Mouse (Mus musculus) c-Kit-positive CD71-positive TER-119-positive erythroid progenitor cells, embryonic 14.5 days (primary cell): ENCODE measurements around the gene Etl4.

Experiments used
- DNase-seq: peaks from one replicate; pipeline ENCODE4 v3.0.0-alpha.2; 2013; ENCODE audit warnings: low spot score

Etl4 gene

DNA sequence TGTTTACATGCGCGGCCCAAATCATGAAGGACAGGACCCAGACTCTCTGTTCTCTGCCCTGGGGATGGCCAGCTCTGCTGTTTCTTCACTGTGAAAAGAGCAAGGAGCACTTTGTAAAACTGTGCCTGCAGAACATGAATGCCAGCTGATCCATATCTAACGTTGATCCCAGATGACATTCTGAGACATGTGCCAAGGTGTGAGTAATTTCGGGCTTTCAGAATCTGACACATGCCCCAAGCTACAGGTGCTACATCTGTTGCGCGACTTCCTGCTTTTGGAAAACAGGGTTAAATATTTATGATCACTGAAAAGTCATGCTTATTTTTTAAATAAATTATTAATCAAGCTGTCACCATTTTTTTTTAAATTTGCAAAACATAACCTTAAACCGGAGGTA lies 801.0 kb downstream of the Etl4 start:
- DNase-seq, result no peak

DNA sequence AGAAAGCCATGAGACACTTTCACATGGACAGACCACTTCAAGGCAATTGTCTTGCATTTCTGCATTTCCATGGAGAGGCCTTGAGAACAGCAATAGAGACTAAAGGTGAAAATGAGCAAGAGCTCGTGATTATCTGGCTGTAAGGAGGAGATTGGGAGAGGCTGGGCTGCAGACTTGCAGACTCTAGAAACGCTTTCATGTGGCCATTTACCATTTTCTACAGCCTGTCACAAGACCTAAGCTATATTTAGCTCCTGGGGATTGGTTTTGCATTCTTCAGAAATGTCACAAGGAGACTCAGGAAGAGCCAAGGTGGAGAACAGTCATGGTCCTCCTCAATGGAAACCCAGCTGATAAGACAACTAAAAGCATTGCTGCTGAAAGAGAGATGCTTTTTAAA lies 801.4 kb downstream of the Etl4 start:
- DNase-seq, result no peak

DNA sequence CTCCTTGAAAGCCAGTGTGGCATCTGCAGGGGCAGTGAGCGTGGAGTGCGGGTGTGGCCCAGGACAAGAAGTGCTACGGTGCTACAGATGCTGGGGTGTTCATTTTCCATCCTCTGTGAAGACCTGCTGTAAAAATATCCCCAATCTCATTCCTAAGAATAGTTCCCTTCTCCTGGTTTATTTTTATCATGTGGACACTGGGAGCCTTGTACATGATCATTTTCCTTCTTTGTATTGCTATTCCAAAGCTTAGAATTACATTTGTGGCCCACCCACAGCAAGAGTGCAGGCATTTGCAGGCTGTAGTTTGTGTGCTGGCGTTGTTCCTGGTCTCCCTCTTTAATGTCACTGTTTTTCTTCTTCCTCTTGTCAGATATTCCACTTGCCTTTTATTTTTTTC lies 809.5 kb downstream of the Etl4 start:
- no peak for DNase-seq

DNA sequence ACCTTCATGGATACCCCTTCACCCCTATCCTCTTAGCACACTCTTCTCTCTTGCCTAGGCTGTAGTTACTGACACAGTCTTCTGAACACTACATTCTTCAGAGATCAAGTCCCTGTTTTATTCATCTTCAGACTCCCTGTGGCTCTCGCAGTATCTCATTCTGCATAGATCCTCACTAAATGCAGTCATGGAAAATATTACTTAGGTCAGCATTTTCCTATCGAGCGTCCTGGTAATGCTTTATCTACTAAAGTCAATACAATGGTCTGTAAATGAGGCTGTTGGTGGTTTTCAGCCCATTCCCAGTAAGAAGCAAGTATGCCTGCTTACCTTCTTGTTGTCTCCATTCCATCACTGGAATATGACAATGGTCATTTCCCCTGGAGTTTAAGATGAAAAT lies 811.5 kb downstream of the Etl4 start:
- DNase-seq, result no peak

DNA sequence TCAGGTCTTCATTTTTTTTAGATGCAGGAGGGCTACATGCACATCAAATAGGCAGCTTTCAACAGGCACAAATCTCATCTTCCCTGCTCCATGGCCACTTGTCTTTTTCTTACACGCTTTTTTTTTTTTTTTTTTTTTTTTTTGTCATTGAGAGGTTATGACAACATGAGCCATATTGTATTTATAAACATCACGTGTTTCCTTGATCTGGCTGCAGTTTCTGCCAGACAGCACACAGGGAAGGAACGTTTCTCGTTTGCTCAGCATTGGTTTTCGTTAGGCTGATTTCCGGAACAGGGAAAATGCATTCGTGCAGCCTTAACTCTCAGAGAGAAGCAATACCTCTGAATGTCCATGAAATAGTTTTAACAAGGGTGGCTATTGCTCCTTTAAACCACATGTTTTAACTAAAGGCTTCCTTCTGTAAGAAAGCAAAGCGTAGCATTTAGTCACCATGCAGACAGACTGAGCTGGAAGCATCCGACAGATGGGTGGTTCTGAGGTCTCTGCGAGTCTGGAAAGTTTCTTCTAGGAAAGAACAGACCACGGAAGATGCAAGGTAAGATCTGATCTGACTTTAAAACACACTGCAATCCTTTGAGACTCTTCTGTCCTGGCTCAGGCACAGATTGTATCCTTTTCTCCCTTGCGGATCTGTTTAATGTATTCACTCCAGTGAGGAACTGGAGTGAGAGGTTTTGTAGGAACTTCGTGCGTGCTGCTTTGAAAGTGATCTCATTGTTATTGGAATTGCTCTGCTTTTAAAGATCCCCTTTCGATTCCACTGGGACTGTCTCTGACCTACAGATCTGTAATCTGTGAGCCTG lies 812.8 kb downstream of the Etl4 start:
- DNase-seq, result no peak

DNA sequence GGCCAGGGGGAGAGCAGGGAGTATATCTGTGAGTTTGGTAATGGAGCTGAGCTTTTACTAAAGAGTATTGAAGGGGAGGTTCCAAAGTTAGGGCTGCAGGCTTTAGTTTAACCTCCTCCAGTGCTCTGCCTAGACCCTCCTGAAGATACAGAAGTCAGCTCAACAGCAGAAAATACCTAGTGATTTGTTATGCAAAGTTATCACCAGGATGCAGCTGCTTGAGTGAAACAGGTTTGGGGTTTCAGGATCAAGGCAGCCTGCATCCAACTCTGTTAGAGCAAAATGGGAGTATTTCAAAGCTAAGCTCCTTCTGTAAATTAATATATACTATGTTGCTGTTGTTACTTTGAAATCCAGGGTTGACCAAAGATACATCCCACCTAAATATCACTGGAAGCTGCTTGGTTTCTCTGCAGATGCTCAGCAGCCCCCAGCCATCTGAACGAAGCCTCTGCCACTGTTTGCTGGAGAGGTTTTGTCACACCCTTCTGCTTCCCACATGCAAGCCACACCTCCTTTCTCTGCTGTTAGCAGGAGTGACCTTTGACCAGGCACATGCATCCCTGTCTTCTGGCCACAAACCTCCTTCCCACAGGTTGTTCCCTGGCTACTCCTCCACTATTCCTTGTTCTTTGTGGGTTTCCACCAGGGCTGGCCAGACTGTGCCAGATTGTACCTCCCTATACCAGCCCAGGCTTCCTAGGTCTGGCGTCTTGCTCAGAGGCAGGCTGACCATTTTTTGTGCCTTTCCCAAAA lies 814.6 kb downstream of the Etl4 start:
- DNase-seq, result no peak

DNA sequence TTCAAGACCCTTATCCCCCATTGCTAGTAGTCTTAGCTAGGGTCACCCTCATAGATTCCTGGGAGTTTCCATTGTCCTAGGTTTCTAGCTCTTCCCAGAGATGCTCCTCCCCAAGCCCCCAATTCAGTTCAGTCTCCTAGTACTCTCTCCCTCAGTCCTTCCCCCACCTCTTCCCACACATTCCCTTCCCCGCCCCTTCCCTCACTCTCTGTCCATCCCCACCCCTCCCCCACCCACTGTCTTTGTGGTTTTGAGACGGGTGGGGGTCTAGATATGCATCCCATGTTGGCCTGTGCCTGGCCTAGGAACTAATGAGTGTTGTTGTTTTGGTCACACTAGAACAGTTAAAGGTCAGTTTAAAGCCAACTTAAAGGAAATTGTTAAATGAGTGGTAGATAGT lies 817.4 kb downstream of the Etl4 start:
- no peak for DNase-seq

DNA sequence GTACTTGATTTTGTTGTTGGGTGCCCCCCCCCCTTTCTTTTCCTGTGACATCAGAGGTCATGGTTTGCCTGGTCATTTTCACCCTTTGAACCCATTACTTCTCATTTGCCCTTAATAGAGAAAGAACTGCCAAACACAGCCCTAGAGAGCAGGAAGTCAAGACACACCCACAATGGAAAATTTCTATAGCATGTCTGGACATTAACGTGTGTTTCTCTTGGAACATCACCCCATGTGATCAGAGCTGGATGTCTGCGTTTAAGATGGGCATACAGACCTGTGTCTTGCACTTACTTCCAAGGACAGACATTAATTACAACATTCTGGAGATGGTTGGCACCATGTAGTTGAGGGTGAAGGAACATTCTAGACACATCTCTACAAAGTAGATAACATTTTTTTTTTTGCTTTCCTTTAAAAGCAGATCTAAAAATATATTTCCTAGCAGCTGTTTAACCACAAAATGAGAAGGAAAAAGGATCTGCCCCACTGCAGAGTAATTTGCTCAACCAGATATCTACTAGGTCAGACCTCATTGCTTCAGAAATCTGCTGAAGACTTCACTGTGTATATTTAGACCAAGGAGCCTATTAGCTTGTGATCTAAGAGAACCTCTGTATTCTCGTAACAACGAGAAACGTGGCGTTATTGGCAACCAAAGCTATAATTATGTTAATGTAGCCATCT lies 818.3 kb downstream of the Etl4 start:
- no peak for DNase-seq

DNA sequence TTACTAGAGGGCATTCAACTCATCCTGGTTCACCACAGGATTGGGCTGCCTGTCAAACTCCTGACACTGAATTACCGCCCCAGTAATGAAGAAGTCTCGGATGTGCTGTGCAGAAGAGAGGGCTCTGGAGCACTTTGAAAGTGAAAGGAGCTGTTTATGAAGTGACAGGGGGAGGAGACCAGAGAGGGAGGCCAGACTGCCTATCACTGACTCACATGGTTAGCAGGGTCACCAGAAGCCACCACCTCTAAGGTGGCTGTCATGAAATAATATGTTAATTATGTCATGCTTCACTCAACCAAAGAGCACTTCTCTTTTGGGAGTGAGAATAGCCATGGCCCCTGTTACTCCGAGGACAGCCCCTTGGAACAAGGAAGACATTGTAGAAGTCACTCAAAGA lies 825.9 kb downstream of the Etl4 start:
- no peak for DNase-seq

DNA sequence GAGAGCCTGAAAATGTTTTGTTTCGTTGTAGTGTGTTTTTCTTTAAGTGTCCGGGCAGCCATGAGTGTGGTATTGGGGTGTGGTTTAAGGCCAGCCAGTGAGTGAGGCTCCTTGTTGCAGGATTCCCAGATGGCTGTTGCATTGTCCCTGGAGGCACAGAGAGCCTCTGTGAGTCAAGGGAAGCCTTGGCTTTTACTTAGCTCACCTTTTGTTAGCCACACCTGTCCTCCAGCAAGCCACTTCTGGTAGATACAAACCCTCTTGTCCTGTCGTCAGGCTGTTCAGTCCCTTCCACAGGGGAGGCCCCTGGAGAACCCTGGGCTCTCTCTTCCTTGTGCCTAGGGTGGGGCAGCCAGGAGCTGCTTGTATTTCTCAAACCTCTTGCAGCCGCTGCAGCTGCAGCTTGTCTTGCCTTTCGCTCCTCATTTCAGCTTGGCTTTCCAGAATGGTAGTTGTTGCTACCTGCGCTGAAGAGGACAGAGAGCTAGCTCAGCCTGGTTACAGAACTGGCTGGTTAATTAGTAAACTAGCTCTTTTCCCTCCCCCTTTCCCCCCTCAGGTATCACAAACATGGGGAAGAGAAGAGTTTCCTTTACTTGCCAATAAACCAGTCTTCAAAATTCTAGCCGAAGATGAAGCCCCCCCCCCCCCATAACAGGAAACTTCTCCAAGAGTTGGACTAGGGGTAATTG lies 826.9 kb downstream of the Etl4 start:
- DNase-seq, result no peak

DNA sequence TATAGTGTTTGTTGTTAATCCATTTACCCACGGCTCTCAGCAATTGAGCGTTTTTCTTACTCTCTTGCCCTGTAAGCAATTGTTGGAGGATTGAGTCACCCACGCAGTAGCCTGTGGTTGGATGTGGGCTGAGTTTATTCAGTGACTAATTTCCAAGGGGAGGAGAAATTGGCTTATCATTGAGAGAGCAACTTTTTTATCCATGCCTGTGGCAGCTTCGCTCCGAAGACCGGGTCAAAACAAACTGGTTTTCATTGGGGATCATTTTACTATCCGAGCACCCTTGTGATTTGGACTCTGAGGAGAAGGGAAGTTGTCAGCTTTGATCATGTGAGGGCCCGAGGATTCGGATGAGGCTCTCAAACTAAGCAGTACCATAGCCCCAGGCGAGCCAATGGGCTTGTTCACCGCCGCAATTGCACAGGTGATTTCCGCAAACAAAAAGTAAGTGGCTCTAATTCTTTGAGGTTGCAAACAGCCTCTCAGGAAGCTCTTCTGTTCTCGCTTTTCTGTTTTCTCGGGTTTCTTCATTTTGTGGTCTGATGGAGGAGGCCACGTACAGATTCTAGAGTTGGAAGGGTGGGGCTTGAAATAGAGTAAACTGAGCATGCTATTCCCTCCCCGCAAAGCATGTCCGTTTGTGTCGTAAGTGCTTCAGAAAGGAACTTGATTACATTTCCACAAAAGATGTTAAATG lies 827.7 kb downstream of the Etl4 start:
- DNase-seq, result no peak

DNA sequence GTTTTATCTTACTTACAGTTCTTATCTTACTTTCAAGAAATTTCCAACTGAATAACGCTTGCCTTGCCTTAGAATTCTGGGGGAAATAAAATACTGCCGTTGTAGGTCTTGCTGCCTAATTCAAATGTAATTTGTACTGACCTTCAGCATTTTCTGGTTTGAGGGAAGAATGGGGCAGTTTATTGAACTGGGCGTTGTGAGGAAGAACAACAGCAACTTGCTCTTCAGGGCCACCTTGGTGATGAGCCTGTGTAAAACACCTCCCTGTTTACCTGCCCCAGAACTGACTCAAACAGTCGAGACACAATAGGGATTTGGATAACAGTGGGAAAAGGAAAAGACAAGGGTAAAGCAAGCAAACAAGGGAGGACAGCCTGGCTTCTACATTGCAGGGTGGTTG lies 828.3 kb downstream of the Etl4 start:
- DNase-seq, result no peak

DNA sequence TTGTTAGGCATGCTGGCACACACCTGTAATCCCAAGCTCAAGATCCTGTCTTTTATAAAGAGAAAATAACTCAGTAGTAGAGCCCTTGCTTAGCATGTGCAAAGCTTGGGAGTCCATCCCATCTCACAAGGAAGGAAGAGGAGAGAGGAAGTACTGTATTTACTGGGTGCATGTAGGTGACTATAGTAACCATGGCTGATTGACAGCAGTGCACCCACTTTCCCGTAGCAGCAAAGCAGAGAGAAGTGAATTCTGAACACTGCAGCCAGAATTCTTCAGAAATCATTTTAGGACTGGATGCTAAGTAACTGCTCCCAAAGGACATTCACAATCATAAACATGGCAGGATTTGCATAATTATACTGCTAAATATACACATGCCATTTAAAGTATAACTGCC lies 838.1 kb downstream of the Etl4 start:
- no peak for DNase-seq

DNA sequence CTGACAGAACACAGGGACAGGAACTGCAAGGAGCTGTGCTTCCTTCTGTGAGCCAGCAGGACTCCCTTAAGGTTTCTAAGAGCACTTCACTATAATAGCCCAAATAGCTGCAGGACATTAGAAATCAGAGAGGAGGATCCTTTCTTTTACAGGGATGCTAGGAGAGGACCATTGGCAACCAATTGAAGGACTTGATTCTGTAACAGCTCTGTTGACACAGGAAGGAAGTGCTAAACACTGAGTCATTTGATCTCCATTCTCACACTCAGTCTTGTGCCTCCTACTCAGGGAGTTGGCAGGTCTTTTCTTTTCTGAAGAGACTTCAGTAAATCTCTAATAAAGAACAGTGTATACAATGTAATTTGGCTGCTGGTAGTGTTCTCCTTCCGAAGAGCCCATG lies 838.9 kb downstream of the Etl4 start:
- no peak for DNase-seq

DNA sequence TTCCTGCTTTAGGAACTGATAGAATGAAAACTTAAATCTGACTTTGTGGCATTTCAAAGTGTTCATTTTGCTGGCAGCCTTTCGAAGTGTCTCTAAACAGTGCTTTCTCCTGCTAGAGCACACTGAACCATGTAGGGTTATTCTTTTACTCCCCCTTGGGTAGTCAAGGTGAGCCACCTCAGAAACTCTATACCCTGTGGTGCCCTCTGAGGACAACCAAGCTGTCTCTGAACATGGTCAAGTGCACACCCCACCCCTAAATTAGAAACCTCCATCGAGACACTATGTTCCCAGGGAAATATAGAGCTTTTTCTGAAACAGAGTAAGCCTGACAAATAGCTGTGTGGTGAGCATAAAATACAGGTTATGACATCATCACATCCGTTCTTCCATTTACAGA lies 840.1 kb downstream of the Etl4 start:
- no peak for DNase-seq

DNA sequence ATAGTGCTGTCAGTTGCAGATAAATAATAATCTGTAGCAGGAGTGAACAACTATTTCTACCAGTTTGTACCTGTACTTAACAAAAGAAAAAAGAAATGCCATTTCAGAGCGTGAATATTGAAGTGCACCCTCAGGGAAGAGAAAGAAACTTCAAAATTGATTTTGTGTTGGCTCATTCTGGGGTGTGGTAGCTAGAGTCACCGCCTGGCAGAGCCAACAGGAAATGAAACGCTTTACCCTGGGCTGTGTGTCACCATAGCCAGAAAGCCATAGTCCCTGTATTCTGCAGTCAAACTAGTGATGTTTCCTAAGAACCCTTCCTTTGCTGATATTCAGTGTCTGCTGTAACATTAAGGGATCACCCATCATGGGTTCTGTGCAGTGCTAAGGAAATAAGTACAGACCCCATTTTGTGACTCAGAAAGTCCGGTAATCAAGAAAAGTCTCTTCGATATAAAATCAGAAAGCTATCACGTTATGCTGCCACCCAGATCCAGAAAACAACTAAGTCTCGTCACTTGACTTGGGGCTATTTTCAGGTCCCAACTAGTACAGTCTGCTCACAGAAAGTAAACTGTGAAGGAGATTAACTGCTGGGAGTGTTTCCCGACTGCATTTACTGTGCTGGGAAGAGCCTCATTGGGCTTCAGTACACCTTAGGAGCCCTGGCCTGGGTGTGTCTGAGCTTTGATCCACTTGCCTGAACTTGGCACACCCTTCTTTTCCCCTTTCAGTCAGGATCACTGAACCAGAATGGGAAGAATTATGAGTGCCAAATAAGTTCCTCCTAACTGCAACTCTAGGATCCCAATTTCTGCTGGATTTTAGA lies 843.9 kb downstream of the Etl4 start:
- no peak for DNase-seq

DNA sequence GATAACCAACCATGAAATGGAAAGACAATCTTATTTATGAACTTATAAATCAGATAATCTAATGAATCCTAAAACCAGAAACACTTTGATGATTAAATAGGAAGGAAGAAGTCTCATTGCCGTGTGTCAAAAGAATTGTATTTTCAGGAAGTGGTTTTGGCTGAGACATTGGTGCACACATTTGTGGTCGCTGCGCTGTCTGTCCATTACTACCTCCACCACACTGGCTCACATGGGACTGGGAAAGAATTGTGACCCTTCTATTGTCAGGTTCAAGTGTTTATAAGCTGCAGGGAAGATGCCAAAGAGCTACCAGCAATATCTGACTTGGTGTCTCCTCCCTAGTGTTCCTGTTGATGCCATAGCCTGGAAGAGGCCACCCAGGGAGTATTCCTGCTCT lies 847.4 kb downstream of the Etl4 start:
- DNase-seq, result no peak

DNA sequence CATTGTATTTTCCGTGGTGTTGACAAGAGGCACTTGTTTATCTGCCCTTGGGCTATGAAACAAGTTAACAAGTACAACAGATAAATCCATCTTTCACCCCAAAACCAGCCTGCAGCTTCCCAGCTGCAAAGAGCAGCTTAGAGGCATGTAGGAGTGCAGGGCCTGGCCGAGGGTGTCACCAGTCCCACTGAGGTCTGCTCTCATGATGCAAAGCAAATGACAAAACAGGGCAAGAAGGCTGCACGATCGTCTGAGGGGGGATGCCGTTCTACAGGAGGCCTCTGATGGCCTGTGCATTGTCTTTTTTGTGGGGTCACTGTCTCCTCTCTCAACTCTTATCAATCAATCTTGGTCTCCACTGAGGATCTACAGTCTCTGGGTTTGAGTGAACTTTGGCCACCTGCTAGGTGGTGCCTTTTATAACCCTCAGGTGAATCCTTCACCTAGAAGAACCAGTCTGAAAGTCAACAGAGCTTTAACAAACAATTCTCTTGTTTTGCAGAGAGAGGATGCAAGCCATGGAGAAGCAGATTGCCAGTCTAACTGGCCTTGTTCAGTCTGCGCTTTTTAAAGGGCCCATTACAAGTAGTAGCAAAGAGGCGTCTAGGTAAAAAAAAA lies 849.6 kb downstream of the Etl4 start:
- no peak for DNase-seq

DNA sequence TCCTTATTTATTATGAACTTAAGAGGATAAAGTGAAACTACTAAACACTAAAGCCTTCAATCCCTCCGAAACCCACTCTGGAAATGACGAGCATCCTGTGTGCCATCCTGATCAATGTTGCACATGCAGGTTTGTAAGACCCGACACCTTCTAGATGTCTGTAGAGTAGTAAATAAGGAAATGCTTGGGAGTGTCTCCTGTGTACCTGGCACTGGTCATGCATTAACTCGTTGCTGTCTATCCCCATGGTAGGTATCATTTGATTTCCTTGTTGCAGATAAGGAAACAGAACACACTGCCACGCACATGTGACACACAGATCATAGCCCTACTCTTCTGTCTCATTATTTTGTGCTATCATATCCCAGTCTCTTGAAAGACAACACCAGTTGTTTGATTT lies 851.7 kb downstream of the Etl4 start:
- DNase-seq, result no peak

DNA sequence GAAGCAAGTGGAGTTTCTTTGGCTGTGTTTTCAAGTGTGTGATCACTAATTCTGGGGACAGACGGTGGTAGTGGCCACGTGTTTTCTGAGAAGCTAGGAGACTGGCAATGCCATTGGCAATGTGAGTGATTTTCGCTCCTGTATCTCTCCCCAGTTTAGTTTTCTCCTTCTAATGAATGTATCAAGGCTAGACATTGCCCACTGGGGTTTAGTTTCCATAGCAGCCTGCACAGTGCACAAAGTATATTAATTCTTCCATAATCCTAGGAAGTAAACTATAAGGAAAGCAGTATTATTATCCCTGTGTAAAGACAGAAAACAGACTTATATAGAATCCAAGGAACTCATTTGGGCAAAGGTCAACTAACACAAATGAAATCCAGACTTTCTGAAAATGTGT lies 852.2 kb downstream of the Etl4 start:
- no peak for DNase-seq
